Mouse (Mus musculus): ENCODE results near the gene Atp5e. TPM values are rescaled to one million over a fixed set of nuclear protein-coding genes. Genes with fewer than 3 reads are reported as not detected.
A peak's percentile ranks its signal among the peaks of the same experiment; 100 is the strongest.

Atp5e gene
- total and polyA plus RNA-seq, 3 experiments, result 251 to 699 (median 673) TPM

- in situ Hi-C loops (cut with MboI; ENCODE audit: low pct_ligation_motif_present, low pct_unique_long_range_greater_than_20kb, low sequenced_read_pairs), result no loop called here
- Histone ChIP-seq H3K9ac (ENCODE audit: insufficient read depth, low read depth) (no peak overlapping the region), H3K79me2 (replicated peaks; ENCODE audit: control insufficient read depth, extremely low read depth, insufficient read depth, poor library complexity, severe bottlenecking) (peaks cover 39% of the 10 kb centered on the region), H3K9me3 (replicated peaks; ENCODE audit: low read length) (no peaks in the 10 kb centered on the region), H3K27ac (ENCODE audit: insufficient read depth, low read depth) (no peak overlapping the region), H3K36me3 (replicated peaks in 1 of 2; ENCODE audit: control insufficient read depth in 1 of 2, insufficient read depth in 1 of 2, low read length in 1 of 2) (peaks cover 37 to 61% of the 10 kb centered on the region in 2 experiments), H3K27me3 (replicated peaks) (no peaks in the 10 kb centered on the region), H3K4me3 (replicated peaks in 1 of 3; ENCODE audit: low read depth in 2 of 3, low read length in 2 of 3, poor library complexity in 1 of 3) (no peak overlapping the region), H3K4me1 (ENCODE audit: control insufficient read depth in 1 of 2, insufficient read depth in 2 of 2) (peaks cover 8 to 48% of the 10 kb centered on the region in 2 experiments), H3K4me2 (ENCODE audit: insufficient read depth, low read depth, poor library complexity, severe bottlenecking) (no peak overlapping the region)
- dilution Hi-C loops (cut with MboI; ENCODE audit: extremely low pct_ligation_motif_present, extremely low pct_unique_long_range_greater_than_20kb, low sequenced_read_pairs), result no loop called here
- DNase-seq (ENCODE audit: extremely low read depth), result no peak
- TF ChIP-seq GABPA (IDR thresholded peaks at IDR 0.05; ENCODE audit: insufficient replicate concordance, low read depth, low read length), result no peak
- TF ChIP-seq SIN3A (IDR thresholded peaks at IDR 0.05; ENCODE audit: low read length), result no peak
- TF ChIP-seq CHD1 (IDR thresholded peaks at IDR 0.05; ENCODE audit: low read depth, low read length), result no peak
- no peak for TF ChIP-seq ZNF384 (IDR thresholded peaks at IDR 0.05; ENCODE audit: low read depth, low read length)
- TF ChIP-seq CHD2 (IDR thresholded peaks at IDR 0.05; ENCODE audit: low read length), result no peak
- no peak for TF ChIP-seq CTCF (conservative IDR thresholded peaks at IDR 0.05 in 1 of 2, IDR thresholded peaks at IDR 0.05 in 1 of 2; ENCODE audit: low read depth in 2 of 2, low read length in 2 of 2)
- TF ChIP-seq MEF2A (IDR thresholded peaks at IDR 0.05; ENCODE audit: borderline replicate concordance, low read depth, low read length), result no peak
- TF ChIP-seq RCOR1 (conservative IDR thresholded peaks at IDR 0.05; ENCODE audit: low read depth, low read length), result no peak
Measured at GRCm38 (mm10) chr2:174470333-174470732, 6.4 kb upstream of the Atp5e start.

DNA sequence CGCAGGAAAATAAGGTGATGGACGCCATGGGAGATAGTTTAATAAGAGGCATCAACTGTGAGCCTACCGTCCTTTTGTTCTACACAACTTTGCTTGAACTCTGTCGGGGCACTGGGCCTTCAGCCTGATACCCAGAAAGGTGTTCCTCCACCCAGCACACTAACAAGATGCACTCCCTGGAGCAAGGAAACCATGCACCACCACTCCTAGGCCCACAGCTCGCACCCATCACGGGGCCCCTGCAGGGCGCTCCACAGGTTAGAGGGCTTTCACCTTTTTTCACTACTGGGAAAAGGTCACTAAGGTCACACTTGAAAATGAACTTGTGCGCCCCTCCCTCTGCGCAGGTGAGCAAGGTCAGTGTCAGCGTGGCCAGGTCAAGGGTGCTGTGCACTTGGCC lies 535 bp downstream of the Atp5e start:
- H3K9ac ChIP-seq (ENCODE audit: insufficient read depth, low read depth), result peak overlapping the region; percentile 81
- DNase-seq (ENCODE audit: extremely low read depth), result no peak
- TF ChIP-seq JUN (IDR thresholded peaks at IDR 0.05; ENCODE audit: insufficient read depth, low read depth, low read length) (no peak), MYC (IDR thresholded peaks at IDR 0.05; ENCODE audit: low read depth, low read length) (0 out of 2 replicates have a peak, but pooled peaks have one; percentile 3), RAD21 (IDR thresholded peaks at IDR 0.05; ENCODE audit: low read depth, low read length) (no peak), NRF1 (IDR thresholded peaks at IDR 0.05; ENCODE audit: low read depth, low read length) (peak; percentile 40; the same call in 1 of the 2 replicates)
- H3K4me2 ChIP-seq (ENCODE audit: insufficient read depth, low read depth, poor library complexity, severe bottlenecking), result peak overlapping the region; percentile 39
- peaks cover 17% of the 10 kb centered on the region for H3K79me2 ChIP-seq (replicated peaks; ENCODE audit: control insufficient read depth, extremely low read depth, insufficient read depth, poor library complexity, severe bottlenecking)
- H3K27ac ChIP-seq (ENCODE audit: insufficient read depth, low read depth), result no peak overlapping the region
- H3K4me3 ChIP-seq (replicated peaks in 1 of 3; ENCODE audit: low read depth in 2 of 3, low read length in 2 of 3, poor library complexity in 1 of 3), result peak overlapping the region; percentile 82 to 98 (median 94)
- dilution Hi-C loops (cut with MboI; ENCODE audit: extremely low pct_ligation_motif_present, extremely low pct_unique_long_range_greater_than_20kb, low sequenced_read_pairs), result no loop called here
- H3K9me3 ChIP-seq (replicated peaks; ENCODE audit: low read length), result no peaks in the 10 kb centered on the region
- H3K36me3 ChIP-seq (replicated peaks in 1 of 2; ENCODE audit: control insufficient read depth in 1 of 2, insufficient read depth in 1 of 2, low read length in 1 of 2), result peaks cover 47 to 71% of the 10 kb centered on the region in 2 experiments
- in situ Hi-C loops (cut with MboI; ENCODE audit: low pct_ligation_motif_present, low pct_unique_long_range_greater_than_20kb, low sequenced_read_pairs), result no loop called here
- H3K27me3 ChIP-seq (replicated peaks), result no peaks in the 10 kb centered on the region
- peaks cover 0 to 14% of the 10 kb centered on the region in 2 experiments; a peak in 2 of 4 replicates for H3K4me1 ChIP-seq (ENCODE audit: control insufficient read depth in 1 of 2, insufficient read depth in 2 of 2)

GRCm38 (mm10) chr2:174459365-174459764 lies 4.5 kb downstream of the Atp5e start:
- no peak overlapping the region for H3K27ac ChIP-seq (ENCODE audit: insufficient read depth, low read depth)
- H3K79me2 ChIP-seq (replicated peaks; ENCODE audit: control insufficient read depth, extremely low read depth, insufficient read depth, poor library complexity, severe bottlenecking), result peaks cover 17% of the 10 kb centered on the region
- no peak overlapping the region for H3K4me3 ChIP-seq (replicated peaks in 1 of 3; ENCODE audit: low read depth in 2 of 3, low read length in 2 of 3, poor library complexity in 1 of 3)
- no peak overlapping the region for H3K9ac ChIP-seq (ENCODE audit: insufficient read depth, low read depth)
- in situ Hi-C loops (cut with MboI; ENCODE audit: low pct_ligation_motif_present, low pct_unique_long_range_greater_than_20kb, low sequenced_read_pairs), result loop anchor here (10.0 kb wide), 1 partner anchor 145 kb away; no protein-coding TSS in a partner anchor
- peaks cover 23 to 33% of the 10 kb centered on the region in 2 experiments for H3K36me3 ChIP-seq (replicated peaks in 1 of 2; ENCODE audit: control insufficient read depth in 1 of 2, insufficient read depth in 1 of 2, low read length in 1 of 2)
- no peaks in the 10 kb centered on the region for H3K27me3 ChIP-seq (replicated peaks)
- no peak for DNase-seq (ENCODE audit: extremely low read depth)
- no peaks in the 10 kb centered on the region for H3K9me3 ChIP-seq (replicated peaks; ENCODE audit: low read length)
- dilution Hi-C loops (cut with MboI; ENCODE audit: extremely low pct_ligation_motif_present, extremely low pct_unique_long_range_greater_than_20kb, low sequenced_read_pairs), result no loop called here
- H3K4me1 ChIP-seq (ENCODE audit: control insufficient read depth in 1 of 2, insufficient read depth in 2 of 2), result peaks cover 0 to 11% of the 10 kb centered on the region in 2 experiments; a peak in 2 of 4 replicates
- H3K4me2 ChIP-seq (ENCODE audit: insufficient read depth, low read depth, poor library complexity, severe bottlenecking), result no peak overlapping the region
- TF ChIP-seq ELF1 (IDR thresholded peaks at IDR 0.05; ENCODE audit: low read depth, low read length), result no peak
- TF ChIP-seq USF1 (IDR thresholded peaks at IDR 0.05; ENCODE audit: low read depth, low read length), result no peak
- no peak for TF ChIP-seq ZNF384 (IDR thresholded peaks at IDR 0.05; ENCODE audit: low read depth, low read length)
- TF ChIP-seq TCF12 (IDR thresholded peaks at IDR 0.05; ENCODE audit: low read depth, low read length), result no peak
- TF ChIP-seq RAD21 (IDR thresholded peaks at IDR 0.05; ENCODE audit: low read depth, low read length), result no peak
- TF ChIP-seq JUN (IDR thresholded peaks at IDR 0.05; ENCODE audit: insufficient read depth, low read depth, low read length), result no peak
- TF ChIP-seq ZC3H11A (IDR thresholded peaks at IDR 0.05; ENCODE audit: low read depth, low read length), result no peak
- TF ChIP-seq EP300 (IDR thresholded peaks at IDR 0.05; ENCODE audit: low read length), result no peak
